Mouse (Mus musculus): ENCODE measurements around the gene Slc9a3r1. TPM values are rescaled to one million over a fixed set of nuclear protein-coding genes. Genes with fewer than 3 reads are reported as not detected.

Slc9a3r1 gene
- polyA plus RNA-seq (2012; rRNA removed) = 199 and 208 TPM in 2 replicates

DNA sequence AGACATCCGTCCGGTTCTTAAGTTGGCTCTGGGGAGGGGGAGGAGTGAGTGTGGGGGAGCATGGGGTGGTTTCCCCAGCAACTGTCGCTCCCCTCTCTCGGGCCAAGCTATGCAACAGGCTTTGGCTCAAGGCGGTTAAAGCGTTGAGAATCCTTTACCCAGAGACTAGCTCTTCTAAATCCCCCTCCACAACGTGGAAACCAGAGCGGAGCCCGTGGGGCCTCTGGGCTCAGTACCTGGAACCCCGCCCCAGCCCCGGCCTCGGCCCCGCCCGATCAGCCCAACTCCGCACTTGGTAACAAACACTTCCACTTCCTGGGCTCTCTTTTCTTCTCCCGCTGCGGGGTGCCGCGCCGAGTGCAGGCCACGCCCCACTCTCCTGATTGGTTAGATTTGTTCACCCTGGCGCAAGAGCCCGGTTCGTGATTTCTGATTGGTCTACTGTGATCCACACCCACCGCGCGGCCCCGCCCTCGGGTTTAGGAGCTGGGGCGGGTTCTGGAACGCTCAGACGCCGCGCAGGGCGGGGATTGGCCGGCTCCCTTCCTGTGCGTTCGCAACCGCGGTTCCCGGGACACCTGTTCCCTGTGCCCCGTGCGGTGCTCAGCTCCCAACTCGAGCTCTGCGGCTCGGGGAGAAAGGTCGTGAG lies at the start of gene Slc9a3r1:
Gene Slc9a3r1 (plus strand): TSS at position 510 of the 649 bp plus-strand sequence.

GRCm38 (mm10) chr11:115133800-115134199 lies 29.3 kb upstream of the Slc9a3r1 start, which contains the start of gene Cd300lf:
TSS of gene Cd300lf (minus strand) at chr11:115133992.

GRCm38 (mm10) chr11:115187224-115187639 lies 24.1 kb downstream of the Slc9a3r1 start, which contains the start of gene Tmem104:
TSS of gene Tmem104 (plus strand) at chr11:115187487.

GRCm38 (mm10) chr11:115187693-115188092 lies 24.6 kb downstream of the Slc9a3r1 start, which contains the start of gene Nat9:
TSS of gene Nat9 (minus strand) at chr11:115187859.

Other genes with a start within 250 kb of the Slc9a3r1 start
- 0.66 and 1.1 TPM in 2 replicates for gene Cd300lb, start 229.0 kb upstream of the Slc9a3r1 start, polyA plus RNA-seq (2012; rRNA removed)
- not detected in 2 replicates for gene Cd300c, start 194.2 kb upstream of the Slc9a3r1 start, polyA plus RNA-seq (2012; rRNA removed)
- gene Cd300ld, start 173.4 kb upstream of the Slc9a3r1 start, polyA plus RNA-seq (2012; rRNA removed) = 0.51 and 0.94 TPM in 2 replicates
- gene Cd300c2, start 161.5 kb upstream of the Slc9a3r1 start, polyA plus RNA-seq (2012; rRNA removed) = 3.8 and 4.0 TPM in 2 replicates
- 0.22 and 0.43 TPM in 2 replicates for gene Cd300ld2, start 147.1 kb upstream of the Slc9a3r1 start, polyA plus RNA-seq (2012; rRNA removed)
- gene Cd300ld4, start 136.3 kb upstream of the Slc9a3r1 start, polyA plus RNA-seq (2012; rRNA removed) = 0.62 and 1.0 TPM in 2 replicates
- gene Cd300ld5, start 125.6 kb upstream of the Slc9a3r1 start, polyA plus RNA-seq (2012; rRNA removed) = 1.6 and 2.2 TPM in 2 replicates
- gene Cd300ld3, start 114.9 kb upstream of the Slc9a3r1 start, polyA plus RNA-seq (2012; rRNA removed) = 4.1 and 14.8 TPM in 2 replicates
- 0.67 and 0.96 TPM in 2 replicates for gene Cd300e, start 101.2 kb upstream of the Slc9a3r1 start, polyA plus RNA-seq (2012; rRNA removed)
- gene Rab37, start 71.9 kb upstream of the Slc9a3r1 start, polyA plus RNA-seq (2012; rRNA removed) = 2.8 and 3.3 TPM in 2 replicates
- gene Cd300lf, start 29.3 kb upstream of the Slc9a3r1 start, polyA plus RNA-seq (2012; rRNA removed) = 1.9 and 2.3 TPM in 2 replicates
- gene Tmem104, start 24.1 kb downstream of the Slc9a3r1 start, polyA plus RNA-seq (2012; rRNA removed) = 12.2 and 12.5 TPM in 2 replicates
- gene Nat9, start 24.5 kb downstream of the Slc9a3r1 start, polyA plus RNA-seq (2012; rRNA removed) = 20.6 and 29.8 TPM in 2 replicates
- gene Grin2c, start 103.9 kb downstream of the Slc9a3r1 start, polyA plus RNA-seq (2012; rRNA removed) = 0.06 TPM in 1 of 2 replicates, not detected in the other
- gene Fdxr, start 113.7 kb downstream of the Slc9a3r1 start, polyA plus RNA-seq (2012; rRNA removed) = 23.6 and 27.4 TPM in 2 replicates
- gene Fads6, start 134.3 kb downstream of the Slc9a3r1 start, polyA plus RNA-seq (2012; rRNA removed) = 0.81 and 1.7 TPM in 2 replicates
- gene Otop2, start 143.8 kb downstream of the Slc9a3r1 start, polyA plus RNA-seq (2012; rRNA removed) = not detected in 2 replicates
- 0.03 and 0.17 TPM in 2 replicates for gene Ush1g, start 158.7 kb downstream of the Slc9a3r1 start, polyA plus RNA-seq (2012; rRNA removed)
- gene Otop3, start 171.4 kb downstream of the Slc9a3r1 start, polyA plus RNA-seq (2012; rRNA removed) = 0.05 TPM in 1 of 2 replicates, not detected in the other
- 154 and 170 TPM in 2 replicates for gene Hid1, start 204.4 kb downstream of the Slc9a3r1 start, polyA plus RNA-seq (2012; rRNA removed)
- gene Cdr2l, start 218.6 kb downstream of the Slc9a3r1 start, polyA plus RNA-seq (2012; rRNA removed) = 15.9 and 17.5 TPM in 2 replicates
- 62.6 and 65.1 TPM in 2 replicates for gene Mrpl58, start 240.4 kb downstream of the Slc9a3r1 start, polyA plus RNA-seq (2012; rRNA removed)